Mouse (Mus musculus): ENCODE data around the gene Ep400.

- TF ChIP-seq POU5F1 (IDR thresholded peaks at IDR 0.05; ENCODE audit: borderline replicate concordance, low read length) (no peak), CTCF (conservative IDR thresholded peaks at IDR 0.05; ENCODE audit: low read length) (no peak), NANOG (IDR thresholded peaks at IDR 0.05; ENCODE audit: borderline replicate concordance, low read length) (no peak)
Observed at GRCm38 (mm10) chr5:110769272-110769671, 1.2 kb downstream of the Ep400 start.

All from E14TG2a.4 (cell line).